Comparison of ENCODE assay signal across 25 mouse cellular contexts in the genomic region with DNA sequence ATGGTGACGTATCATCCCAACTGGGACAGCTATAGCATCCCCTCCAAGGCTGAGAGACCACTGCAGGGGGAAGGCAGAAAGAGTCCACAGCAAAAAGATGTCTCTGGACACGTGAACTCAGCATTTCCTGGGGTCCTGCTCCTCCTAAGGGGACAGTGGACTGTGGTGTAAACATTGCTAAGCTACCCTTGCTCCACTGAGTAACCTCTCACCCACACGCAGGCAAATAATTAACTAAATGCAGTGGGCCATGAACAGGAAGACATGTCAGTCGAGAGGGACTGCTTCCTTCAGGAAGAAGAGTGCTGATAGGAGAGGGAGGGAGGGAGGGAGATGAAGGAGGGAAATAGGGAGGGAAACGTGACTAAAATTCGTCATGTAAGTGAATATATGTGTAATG. TPM values are rescaled to one million over a fixed set of nuclear protein-coding genes. Genes with fewer than 3 reads are reported as not detected.
DNase-seq lines count a peak whose midpoint lies in the region; ATAC-seq and TF ChIP-seq lines count a peak whose summit lies in the region.
"Had no signal": no experiment of that assay in that cellular context is flagged by ENCODE, and none has a peak within 500 bp of the region (broad histone marks: within the 10 kb centered on the region; RNA-seq: fewer than 3 reads in every experiment).

No protein-coding gene starts in this region.

- H3K9me3 ChIP-seq in megakaryocyte, embryonic 14.5 days, result no peaks in the 10 kb centered on the region
- H3K9me3 ChIP-seq in kidney, postnatal 0 days (replicated peaks; ENCODE audit: low read length), result no peaks in the 10 kb centered on the region
- H3K9me3 ChIP-seq in liver, embryonic 12.5 days (replicated peaks), result no peaks in the 10 kb centered on the region
- H3K9me3 ChIP-seq in midbrain, embryonic 16.5 days (replicated peaks; ENCODE audit: control insufficient read depth, low read length, poor library complexity, severe bottlenecking), result 0 out of 2 replicates have a peak, but pooled peaks cover 3% of the 10 kb centered on the region
- H3K9me3 ChIP-seq: forebrain, embryonic 12.5 days; G1E; heart, embryonic 12.5 days; midbrain, embryonic 10.5 days had no signal

- peak; percentile 46 for DNase-seq in kidney, postnatal 0 days (ENCODE audit: low spot score)
- no peak for DNase-seq in heart, adult 18-20 months
- DNase-seq in embryo, embryonic 11 days, result no peak
- DNase-seq in urinary bladder, adult 18-20 months (ENCODE audit: low spot score in 2 of 2), result no peak
- DNase-seq: cerebellum, adult 2 months; heart, postnatal 14 days; layer of hippocampus, adult 9-11 months; left cerebral cortex, postnatal 4 days; lung, postnatal 14 days; thymus, postnatal 4 days had no signal

- 24% methylated on average over 6 of the region's 6 CpGs for WGBS in kidney, postnatal 0 days
- 27% methylated on average over 6 of the region's 6 CpGs for WGBS in liver, embryonic 12.5 days (ENCODE audit: insufficient replicate concordance)
- 58% methylated on average over 6 of the region's 6 CpGs for WGBS in midbrain, embryonic 16.5 days

- H3K4me3 ChIP-seq in megakaryocyte, embryonic 14.5 days (replicated peaks), result peak overlapping the region; percentile 42
- H3K4me3 ChIP-seq in kidney, postnatal 0 days (replicated peaks; ENCODE audit: low read depth, low read length), result no peak overlapping the region
- no peak overlapping the region for H3K4me3 ChIP-seq in liver, embryonic 12.5 days
- no peak overlapping the region for H3K4me3 ChIP-seq in midbrain, embryonic 16.5 days (ENCODE audit: low read depth, low read length)
- H3K4me3 ChIP-seq: forebrain, embryonic 12.5 days; heart, embryonic 12.5 days; left cerebral cortex, adult 2 months; midbrain, embryonic 10.5 days had no signal

- H3K4me1 ChIP-seq in megakaryocyte, embryonic 14.5 days, result peaks cover 57% of the 10 kb centered on the region
- peaks cover 24% of the 10 kb centered on the region for H3K4me1 ChIP-seq in kidney, postnatal 0 days (replicated peaks; ENCODE audit: insufficient read depth, low read length)
- H3K4me1 ChIP-seq in liver, embryonic 12.5 days, result peaks cover 18% of the 10 kb centered on the region
- no peaks in the 10 kb centered on the region for H3K4me1 ChIP-seq in midbrain, embryonic 16.5 days (ENCODE audit: control insufficient read depth, insufficient read depth, low read length)

- no peak overlapping the region for H3K27ac ChIP-seq in kidney, postnatal 0 days
- H3K27ac ChIP-seq in liver, embryonic 12.5 days, result no peak overlapping the region
- H3K27ac ChIP-seq in midbrain, embryonic 16.5 days (ENCODE audit: low read length), result no peak overlapping the region
- H3K27ac ChIP-seq: forebrain, embryonic 12.5 days; hindbrain, embryonic 14.5 days; left cerebral cortex, adult 2 months; liver, embryonic 14.5 days; midbrain, embryonic 10.5 days had no signal

- H3K36me3 ChIP-seq in megakaryocyte, embryonic 14.5 days (replicated peaks; ENCODE audit: low read length), result peaks cover 14% of the 10 kb centered on the region
- H3K36me3 ChIP-seq in kidney, postnatal 0 days (ENCODE audit: insufficient read depth, low read length), result no peaks in the 10 kb centered on the region
- no peaks in the 10 kb centered on the region for H3K36me3 ChIP-seq in liver, embryonic 12.5 days
- H3K36me3 ChIP-seq in midbrain, embryonic 16.5 days (ENCODE audit: control insufficient read depth, insufficient read depth, low read length), result no peaks in the 10 kb centered on the region
- H3K36me3 ChIP-seq: forebrain, embryonic 12.5 days; G1E; heart, embryonic 12.5 days; midbrain, embryonic 10.5 days had no signal

- no peak overlapping the region for H3K4me2 ChIP-seq in kidney, postnatal 0 days (ENCODE audit: low read length)
- H3K4me2 ChIP-seq in liver, embryonic 12.5 days, result no peak overlapping the region
- no peak overlapping the region for H3K4me2 ChIP-seq in midbrain, embryonic 16.5 days (ENCODE audit: low read length)
- H3K4me2 ChIP-seq: forebrain, embryonic 12.5 days; heart, embryonic 12.5 days; hindbrain, embryonic 14.5 days had no signal

- no peak overlapping the region for H3K9ac ChIP-seq in kidney, postnatal 0 days (ENCODE audit: low read depth, low read length)
- H3K9ac ChIP-seq in liver, embryonic 12.5 days, result no peak overlapping the region
- H3K9ac ChIP-seq in midbrain, embryonic 16.5 days (ENCODE audit: low read depth, low read length), result no peak overlapping the region
- H3K9ac ChIP-seq: forebrain, embryonic 12.5 days; heart, embryonic 12.5 days; hindbrain, embryonic 14.5 days; liver, embryonic 14.5 days had no signal

- no peak for TF ChIP-seq CTCF in kidney, postnatal 0 days (IDR thresholded peaks at IDR 0.05; ENCODE audit: low read depth)

- H3K27me3 ChIP-seq in megakaryocyte, embryonic 14.5 days (replicated peaks), result peaks cover 49% of the 10 kb centered on the region
- no peaks in the 10 kb centered on the region for H3K27me3 ChIP-seq in kidney, postnatal 0 days (ENCODE audit: insufficient read depth, low read length)
- H3K27me3 ChIP-seq in liver, embryonic 12.5 days (replicated peaks), result peaks cover 41% of the 10 kb centered on the region
- peaks cover 15% of the 10 kb centered on the region for H3K27me3 ChIP-seq in midbrain, embryonic 16.5 days (ENCODE audit: control insufficient read depth, insufficient read depth, low read depth, low read length)

- ATAC-seq in megakaryocyte, adult 5-6 weeks (ENCODE audit: poor library complexity, severe bottlenecking), result no peak
- peak; percentile 50; the same call in 1 of the 2 replicates for ATAC-seq in kidney, postnatal 0 days (replicated peaks; ENCODE audit: low FRiP score, low read depth)
- peak; percentile 22; the same call in 1 of the 2 replicates for ATAC-seq in liver, embryonic 12.5 days
- no peak for ATAC-seq in midbrain, embryonic 16.5 days

RNA-seq across cellular contexts. Expression of gene Lrrc71, which starts 22.7 kb away (rescaled TPM):
- polyA plus RNA-seq in megakaryocyte, embryonic 14.5 days (2012; ENCODE audit: insufficient read depth, low replicate concordance), result 7.0 and 16.6 TPM in 2 replicates
- total RNA-seq in megakaryocyte, adult 5-6 weeks (2015), result not detected in 2 replicates
- 0.04 TPM in 1 of 2 replicates, not detected in the other for total RNA-seq in megakaryocyte, adult 5-6 weeks (2017)
- polyA plus RNA-seq in kidney, postnatal 0 days (2015; fragmentation: Nextera tagmentation; extraction: Ambion mirVana), result 0.37 and 0.45 TPM in 2 replicates
- 0.13 and 0.29 TPM in 2 replicates for polyA plus RNA-seq in liver, embryonic 12.5 days (2016; fragmentation: Nextera tagmentation; extraction: Ambion mirVana)
- total RNA-seq in heart, adult 18-20 months (2021), result under 1 TPM; 0.10 to 0.28 TPM
- 1.3 TPM in 2 replicates for polyA plus RNA-seq in midbrain, embryonic 16.5 days (2015; fragmentation: Nextera tagmentation; extraction: Ambion mirVana)
- total RNA-seq: granulocyte monocyte progenitor cell, adult 5-6 weeks had no signal
- polyA plus RNA-seq: embryonic facial prominence, embryonic 11.5 days; G1E had no signal

RNA-seq across cellular contexts. Expression of gene Ntrk1, which starts 23.9 kb away (rescaled TPM):
- polyA plus RNA-seq in megakaryocyte, embryonic 14.5 days (2012; ENCODE audit: insufficient read depth, low replicate concordance), result not detected in 2 replicates
- not detected in 2 replicates for total RNA-seq in megakaryocyte, adult 5-6 weeks (2015)
- not detected in 2 replicates for total RNA-seq in megakaryocyte, adult 5-6 weeks (2017)
- 2.1 and 2.3 TPM in 2 replicates for polyA plus RNA-seq in kidney, postnatal 0 days (2015; fragmentation: Nextera tagmentation; extraction: Ambion mirVana)
- 0.31 and 0.59 TPM in 2 replicates for polyA plus RNA-seq in liver, embryonic 12.5 days (2016; fragmentation: Nextera tagmentation; extraction: Ambion mirVana)
- under 1 TPM in 1 of 2 experiments, not detected in 1; 0.57 TPM for total RNA-seq in heart, adult 18-20 months (2021)
- polyA plus RNA-seq in midbrain, embryonic 16.5 days (2015; fragmentation: Nextera tagmentation; extraction: Ambion mirVana), result 1.3 and 1.4 TPM in 2 replicates
- total RNA-seq: G1E; gastrocnemius, adult 8-10 months; granulocyte monocyte progenitor cell, adult 5-6 weeks; monocyte, adult 5-6 weeks had no signal
- polyA plus RNA-seq: G1E had no signal

RNA-seq across cellular contexts. Expression of gene Insrr, which starts 25.7 kb away (rescaled TPM):
- not detected in 2 replicates for polyA plus RNA-seq in megakaryocyte, embryonic 14.5 days (2012; ENCODE audit: insufficient read depth, low replicate concordance)
- total RNA-seq in megakaryocyte, adult 5-6 weeks (2015), result not detected in 2 replicates
- not detected in 2 replicates for total RNA-seq in megakaryocyte, adult 5-6 weeks (2017)
- polyA plus RNA-seq in kidney, postnatal 0 days (2015; fragmentation: Nextera tagmentation; extraction: Ambion mirVana), result 1.9 and 2.3 TPM in 2 replicates
- polyA plus RNA-seq in liver, embryonic 12.5 days (2016; fragmentation: Nextera tagmentation; extraction: Ambion mirVana), result 0.05 TPM in 1 of 2 replicates, not detected in the other
- total RNA-seq in heart, adult 18-20 months (2021), result under 1 TPM in 1 of 2 experiments, not detected in 1; 0.10 TPM
- 0.43 and 0.86 TPM in 2 replicates for polyA plus RNA-seq in midbrain, embryonic 16.5 days (2015; fragmentation: Nextera tagmentation; extraction: Ambion mirVana)
- total RNA-seq: gastrocnemius, adult 8-10 months; granulocyte monocyte progenitor cell, adult 5-6 weeks; monocyte, adult 5-6 weeks had no signal
- polyA plus RNA-seq: G1E; heart, embryonic 12.5 days had no signal

RNA-seq across cellular contexts. Expression of gene Pear1, which starts 53.0 kb away (rescaled TPM):
- 164 and 715 TPM in 2 replicates for polyA plus RNA-seq in megakaryocyte, embryonic 14.5 days (2012; ENCODE audit: insufficient read depth, low replicate concordance)
- total RNA-seq in megakaryocyte, adult 5-6 weeks (2015), result 1.9 and 4.8 TPM in 2 replicates
- total RNA-seq in megakaryocyte, adult 5-6 weeks (2017), result 0.77 and 2.6 TPM in 2 replicates
- 31.6 and 35.4 TPM in 2 replicates for polyA plus RNA-seq in kidney, postnatal 0 days (2015; fragmentation: Nextera tagmentation; extraction: Ambion mirVana)
- polyA plus RNA-seq in liver, embryonic 12.5 days (2016; fragmentation: Nextera tagmentation; extraction: Ambion mirVana), result 9.4 and 10.2 TPM in 2 replicates
- total RNA-seq in heart, adult 18-20 months (2021), result 10 to 100 TPM; 14.0 to 15.6 TPM
- polyA plus RNA-seq in midbrain, embryonic 16.5 days (2015; fragmentation: Nextera tagmentation; extraction: Ambion mirVana), result 6.6 and 6.7 TPM in 2 replicates
- polyA plus RNA-seq: G1E had no signal

Comparison
In these comparisons a context has a peak if more than half of its experiments do, and no peak if none do; other contexts are left out.
1. ATAC-seq: peak in kidney, postnatal 0 days (single experiment) and liver, embryonic 12.5 days (single experiment); none in megakaryocyte, adult 5-6 weeks (single experiment) and midbrain, embryonic 16.5 days (single experiment).